Mouse (Mus musculus): ENCODE measurements at regions not wholly inside any gene's neighbourhood (a gene's known extent, or its start where the extent isn't known, plus 50 kb on each side); places are given as distances from the start of the nearest gene placed in this dataset.
A peak's percentile ranks its signal among the peaks of the same experiment; 100 is the strongest.

DNA sequence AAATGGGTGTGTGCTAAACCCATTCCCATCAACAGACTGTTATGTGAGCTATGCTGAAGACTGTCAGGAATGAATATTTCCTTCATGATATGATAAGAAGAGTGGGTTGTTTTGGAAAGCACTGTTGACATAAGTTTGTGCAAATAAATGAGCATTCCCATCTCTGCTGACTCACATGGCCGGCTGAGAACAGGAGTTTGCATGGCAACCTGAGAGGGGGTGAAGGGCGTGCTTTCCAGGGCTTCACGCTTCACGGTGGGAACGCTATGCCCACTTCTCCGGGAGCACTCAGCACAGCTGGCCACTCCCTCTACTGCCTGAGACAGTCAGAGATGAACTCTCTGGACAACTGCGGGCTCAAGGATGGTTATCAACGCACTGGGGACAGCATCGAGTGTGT is 348.9 kb upstream of the Slc24a5 start:
- no peak for ATAC-seq

DNA sequence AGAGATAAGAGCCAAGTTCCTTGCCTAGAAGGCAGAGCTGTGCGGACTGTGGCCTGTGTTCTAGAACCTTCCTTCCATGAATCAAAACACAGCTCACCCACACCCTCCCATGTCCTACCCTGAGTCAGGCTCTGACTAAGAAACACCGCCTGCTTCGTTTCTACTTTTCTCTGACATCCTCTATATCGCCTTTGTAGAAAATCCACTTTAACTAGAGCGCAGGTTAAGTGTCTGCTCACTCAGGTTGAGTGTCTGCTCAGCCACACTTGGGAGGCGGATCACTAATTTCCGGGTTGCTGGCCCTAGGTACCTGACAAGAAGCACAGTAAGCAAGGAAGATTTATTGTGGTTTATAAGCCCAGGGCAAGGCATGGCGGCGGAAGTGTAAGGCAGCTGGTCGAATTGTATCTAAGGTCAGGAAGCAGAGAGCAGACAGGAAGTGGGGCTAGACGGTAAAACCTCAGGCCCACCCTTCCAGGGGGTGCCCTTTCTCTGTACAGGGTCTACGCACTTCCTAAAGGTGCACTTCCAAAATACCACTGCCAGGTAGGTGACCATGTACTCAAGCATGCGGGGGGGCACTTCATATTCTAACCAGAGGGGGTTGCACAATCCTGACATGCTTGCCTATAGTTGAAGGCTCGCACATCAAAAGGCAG is 348.0 kb upstream of the Slc24a5 start:
- peak; percentile 85 for ATAC-seq

GRCm38 (mm10) chr2:124720593-124721445 is 347.1 kb upstream of the Slc24a5 start:
- no peak for ATAC-seq

- ATAC-seq: no peak
These were observed 343.8 kb upstream of the Slc24a5 start for GRCm38 (mm10) chr2:124724171-124724570.

GRCm38 (mm10) chr2:124724827-124725480 is 343.0 kb upstream of the Slc24a5 start:
- no peak for ATAC-seq

DNA sequence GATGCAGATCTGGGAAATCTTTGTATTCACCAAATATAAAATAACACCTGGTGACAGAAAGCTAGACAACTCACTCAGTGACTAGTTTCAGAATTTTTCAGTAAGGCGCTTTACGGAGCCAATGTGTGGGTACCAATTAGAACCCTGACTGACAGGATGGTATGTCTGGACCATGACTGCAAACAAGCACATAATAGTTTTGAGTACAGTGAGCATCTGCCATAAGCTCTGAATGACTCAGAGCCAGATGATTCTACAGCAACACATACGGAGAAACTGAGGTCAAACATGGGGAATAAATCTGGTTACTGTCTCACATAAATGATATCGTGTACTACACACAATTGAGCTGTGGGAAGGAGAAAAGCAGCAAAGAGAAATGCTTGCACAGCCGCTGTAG is 339.9 kb upstream of the Slc24a5 start:
- no peak for ATAC-seq

- ATAC-seq: peak; percentile 86
These were observed 335.3 kb upstream of the Slc24a5 start for GRCm38 (mm10) chr2:124732593-124732992.

GRCm38 (mm10) chr2:124740848-124741247 is 327.1 kb upstream of the Slc24a5 start:
- ATAC-seq: peak; percentile 39

- no peak for ATAC-seq
These were observed 325.0 kb upstream of the Slc24a5 start for GRCm38 (mm10) chr2:124742964-124743363.

DNA sequence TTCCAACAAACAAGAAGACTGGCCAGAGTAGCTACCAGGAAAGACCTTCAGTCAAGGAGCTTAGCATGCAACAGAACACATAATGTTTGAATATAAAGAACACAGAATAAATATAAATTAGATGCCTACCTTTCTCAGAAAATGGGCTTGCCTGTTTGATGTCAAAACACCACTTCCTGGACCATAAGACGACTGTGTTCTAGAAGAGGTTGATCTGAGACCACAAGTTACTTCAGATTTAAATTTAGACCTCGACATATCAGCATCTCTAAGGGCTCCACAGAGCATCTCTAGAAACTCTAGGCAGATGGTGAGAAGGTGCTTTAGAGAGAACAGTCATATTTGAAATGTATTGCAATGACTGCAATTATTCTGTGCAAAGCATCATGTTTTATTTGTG is 322.9 kb upstream of the Slc24a5 start:
- ATAC-seq: peak; percentile 74

DNA sequence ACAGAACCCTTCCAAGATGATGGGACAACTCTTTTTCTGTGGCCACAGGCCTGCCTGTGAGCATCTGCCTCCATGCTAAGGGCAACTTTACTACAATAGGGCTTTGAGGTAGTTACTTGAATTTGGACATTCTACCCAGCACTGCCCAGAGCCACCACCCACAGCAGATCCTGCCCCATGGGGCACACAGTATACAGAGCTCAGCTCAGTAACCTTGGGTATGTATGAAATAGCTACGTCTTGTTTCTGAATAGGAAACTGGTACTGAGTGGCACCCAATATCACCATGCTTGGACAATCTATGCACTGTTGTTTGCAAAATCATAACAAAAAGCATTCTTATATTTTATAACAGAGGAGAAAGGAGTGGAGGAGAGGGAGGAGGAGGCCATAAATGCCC is 320.8 kb upstream of the Slc24a5 start:
- no peak for ATAC-seq

DNA sequence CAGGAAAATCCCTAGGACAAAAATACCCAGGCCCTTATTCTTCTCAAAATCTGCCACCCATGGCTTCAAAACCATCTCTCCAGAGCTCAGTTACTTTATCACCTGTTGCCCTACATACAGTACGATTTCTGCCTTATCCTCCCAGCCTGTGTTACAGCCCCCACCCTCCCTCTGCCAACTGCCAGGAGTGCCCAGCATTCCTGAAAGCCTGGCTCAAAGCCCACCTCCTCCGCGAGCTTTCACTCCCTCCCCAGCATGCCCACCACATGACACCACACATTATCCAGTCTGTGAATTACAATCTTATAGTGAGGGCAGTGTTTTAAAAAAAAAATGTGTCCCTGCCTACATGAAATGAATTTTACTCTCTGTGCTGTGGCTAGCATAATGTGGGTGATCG is 320.3 kb upstream of the Slc24a5 start:
- no peak for ATAC-seq

DNA sequence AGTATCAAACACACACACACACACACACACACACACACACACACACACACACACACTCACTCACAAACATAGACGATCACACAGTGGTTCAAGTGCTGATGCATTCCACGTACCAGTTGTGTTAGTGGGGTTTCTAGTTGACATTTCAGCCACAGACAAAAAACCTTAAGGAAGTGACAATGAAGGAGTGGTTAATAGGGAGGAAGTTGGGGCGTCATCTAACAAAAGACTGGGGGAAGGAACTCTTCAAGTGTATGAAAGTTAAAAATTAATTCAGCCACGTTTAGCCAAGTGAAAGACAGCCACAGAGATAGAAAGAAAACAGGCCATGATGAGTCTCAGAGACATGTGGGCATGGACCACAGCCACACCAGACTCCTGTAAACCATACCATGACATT is 316.1 kb upstream of the Slc24a5 start:
- ATAC-seq: peak; percentile 53

- ATAC-seq: no peak
These were observed 314.2 kb upstream of the Slc24a5 start for GRCm38 (mm10) chr2:124753717-124754116.

GRCm38 (mm10) chr2:124755244-124755643 is 312.7 kb upstream of the Slc24a5 start:
- ATAC-seq: no peak

- no peak for ATAC-seq
These were observed 308.9 kb upstream of the Slc24a5 start for GRCm38 (mm10) chr2:124758992-124759391.

DNA sequence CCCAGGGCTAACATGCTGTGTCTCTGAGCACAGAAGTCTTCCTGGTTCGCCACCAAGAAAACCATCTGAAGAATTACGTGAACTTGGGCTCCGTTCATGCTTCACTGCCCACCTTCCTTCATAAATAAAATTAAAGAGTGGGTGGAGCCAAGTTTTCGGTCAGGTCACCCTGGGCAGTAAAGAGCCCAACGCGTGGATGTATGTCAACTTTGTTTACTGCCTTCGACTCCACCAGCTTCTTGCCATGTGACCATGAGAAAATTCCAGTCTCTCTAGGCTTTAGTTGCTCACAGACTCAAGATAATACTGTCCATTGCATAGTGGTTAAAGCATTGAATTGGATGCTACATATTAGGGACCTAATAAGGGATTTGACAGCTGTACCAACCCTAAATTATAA is 304.3 kb upstream of the Slc24a5 start:
- no peak for ATAC-seq

DNA sequence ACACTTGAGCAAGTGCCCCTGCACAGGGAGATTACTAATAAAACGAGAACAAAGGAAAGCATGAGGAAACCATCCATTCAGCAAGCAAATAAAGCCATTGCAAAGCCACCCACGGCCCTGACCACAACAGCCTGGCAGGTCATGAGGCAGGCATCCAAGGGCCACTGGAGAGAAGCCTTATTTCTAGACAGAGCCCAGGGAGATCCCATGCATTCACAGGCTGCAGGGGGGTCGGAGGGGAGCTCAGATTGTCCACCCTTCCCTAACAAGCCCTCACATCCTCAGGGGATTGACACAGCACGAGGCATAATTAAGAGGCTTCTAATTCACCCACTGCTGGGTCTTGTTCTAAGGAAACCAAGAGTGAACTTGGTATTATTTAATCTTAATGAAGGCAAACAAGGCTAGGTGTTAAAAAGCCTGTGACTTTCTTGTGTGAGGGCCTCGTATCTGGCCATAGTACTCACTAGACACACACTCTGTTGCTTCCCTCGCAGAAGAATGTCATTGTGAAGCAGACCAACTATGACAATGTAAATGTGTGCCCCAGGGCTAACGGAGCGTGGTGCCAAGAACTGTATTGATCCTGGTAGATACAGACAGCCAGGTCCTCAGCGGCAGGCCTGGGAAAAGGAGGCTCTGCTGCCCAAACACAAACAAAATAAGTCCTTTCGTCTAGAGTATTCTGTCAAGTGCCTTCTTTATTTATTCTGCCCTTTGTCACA is 303.6 kb upstream of the Slc24a5 start:
- no peak for ATAC-seq

DNA sequence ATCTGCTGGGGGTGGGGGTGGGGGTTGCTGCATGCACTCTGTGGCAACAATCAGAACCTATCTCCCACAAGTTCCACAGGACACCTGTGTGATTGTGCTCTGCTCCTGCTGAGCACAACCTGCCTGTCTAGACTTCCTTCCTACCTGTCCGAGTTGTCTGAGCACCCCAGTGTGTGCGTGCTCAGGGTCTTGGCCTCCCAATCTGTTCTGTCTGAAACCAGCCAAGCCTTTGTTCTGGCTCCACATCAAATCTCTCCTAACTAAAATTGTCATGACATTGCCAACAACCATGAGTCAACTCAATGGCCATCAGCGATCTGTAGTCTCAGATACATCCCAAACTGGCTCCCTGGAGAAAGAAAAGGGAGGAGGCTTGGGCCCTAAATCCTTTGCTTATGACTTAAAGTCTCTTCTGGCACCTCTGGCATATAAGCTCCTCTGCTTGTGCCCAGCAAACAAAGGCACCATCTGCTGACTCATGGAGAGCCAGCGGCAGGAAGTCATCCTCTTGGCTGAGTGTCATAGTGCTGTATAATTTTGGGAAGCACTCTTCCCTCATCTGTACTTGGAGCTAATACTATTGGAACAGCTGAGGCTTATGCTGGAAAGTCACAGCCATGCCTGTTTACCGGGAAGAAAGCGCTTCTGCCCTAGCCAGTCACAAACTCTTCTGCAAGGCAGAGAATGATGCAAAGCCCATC is 298.5 kb upstream of the Slc24a5 start:
- ATAC-seq: no peak

DNA sequence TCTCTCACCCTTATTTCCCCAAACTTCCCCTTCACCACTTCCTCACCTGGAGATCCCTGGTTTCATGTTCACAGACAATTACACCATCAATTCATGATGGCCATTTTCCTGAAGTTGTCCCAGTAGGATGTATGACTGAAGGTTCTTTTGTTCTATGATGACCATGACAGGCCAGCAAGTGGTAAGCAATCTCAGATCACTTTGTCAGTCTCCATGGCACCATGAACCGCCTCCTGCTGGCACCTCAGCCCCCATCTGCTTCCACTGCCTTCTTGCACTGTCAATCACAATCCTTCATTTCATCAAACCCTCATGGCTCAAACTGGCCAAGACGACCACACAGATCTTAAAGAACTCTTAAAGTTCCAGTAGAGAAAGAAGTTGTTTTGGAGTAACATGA is 297.9 kb upstream of the Slc24a5 start:
- ATAC-seq: no peak

DNA sequence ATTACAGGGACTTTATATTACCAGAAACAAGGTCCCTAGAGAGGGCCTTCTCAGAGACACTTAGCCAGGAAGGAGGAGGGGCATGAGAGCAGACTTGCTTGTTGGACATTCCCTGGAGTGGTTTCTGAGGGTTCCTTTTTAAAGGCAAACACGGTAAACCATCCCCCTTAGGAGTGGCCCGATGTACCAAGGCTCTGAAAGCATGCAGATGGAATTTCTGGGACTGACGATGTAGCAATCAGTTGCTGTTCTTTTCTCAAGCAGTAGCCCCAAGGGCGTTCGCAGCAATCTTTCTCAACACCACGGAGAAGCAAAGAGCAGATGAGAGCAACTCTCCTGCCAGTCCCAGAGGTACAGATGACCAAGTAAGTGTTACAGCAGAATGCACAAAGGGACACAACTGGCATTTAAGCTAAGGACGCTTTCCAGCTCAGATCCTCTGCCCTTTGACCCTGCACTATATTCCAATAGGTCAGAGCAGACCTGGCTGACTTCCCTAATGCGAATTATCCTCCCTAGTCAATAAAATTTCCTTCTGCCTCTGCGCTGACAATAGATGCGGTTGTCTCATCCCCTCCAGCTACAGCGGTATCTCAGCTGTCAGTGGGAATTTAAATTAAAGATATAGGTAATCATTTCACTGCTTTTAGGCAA is 295.7 kb upstream of the Slc24a5 start:
- no peak for ATAC-seq

- no peak for ATAC-seq
These were observed 292.2 kb upstream of the Slc24a5 start for GRCm38 (mm10) chr2:124775737-124776136.

Measured in CD4-positive, CD25-positive, alpha-beta regulatory T cell, adult 4 months (primary cell).